Mouse (Mus musculus) heart, embryonic 11.5 days (tissue): ENCODE measurements around the gene March4. TPM values are rescaled to one million over a fixed set of nuclear protein-coding genes. Genes with fewer than 3 reads are reported as not detected.

ENCODE experiments used
- ATAC-seq: fragments of 200-750 bp; cut with Nextera tagmentation; replicated peaks from 2 replicates; pipeline ENCODE4 v1.8.0; 2017; ENCODE audit warnings: moderate library complexity; ENCODE audit not compliant: insufficient number of reproducible peaks, low FRiP score, low TSS enrichment
- H3K27ac ChIP-seq: fragments of 300-500 bp; sonication (generic); 2 replicates; pipeline ENCODE4 v1.5.1; 2014; ENCODE audit warnings: mild to moderate bottlenecking, low read depth, low read length
- H3K27me3 ChIP-seq: fragments of 300-500 bp; sonication (generic); 2 replicates; pipeline ENCODE4 v1.6.1; 2014; ENCODE audit warnings: mild to moderate bottlenecking, low read length, mixed read lengths; ENCODE audit not compliant: control insufficient read depth, insufficient read depth
- H3K36me3 ChIP-seq: fragments of 300-500 bp; sonication (generic); 2 replicates; pipeline ENCODE4 v1.6.1; 2014; ENCODE audit warnings: mild to moderate bottlenecking, low read length, moderate library complexity, mixed read lengths; ENCODE audit not compliant: control insufficient read depth, insufficient read depth
- H3K4me1 ChIP-seq: fragments of 300-500 bp; sonication (generic); 2 replicates; pipeline ENCODE4 v1.6.1; 2014; ENCODE audit warnings: low read length; ENCODE audit not compliant: control insufficient read depth, insufficient read depth
- H3K4me2 ChIP-seq: fragments of 300-500 bp; sonication (generic); 2 replicates; pipeline ENCODE4 v1.6.1; 2014; ENCODE audit warnings: mild to moderate bottlenecking, moderate library complexity
- H3K4me3 ChIP-seq: fragments of 300-500 bp; sonication (generic); 2 replicates; pipeline ENCODE4 v1.5.1; 2014; ENCODE audit warnings: low read depth, low read length
- H3K9ac ChIP-seq: fragments of 300-500 bp; sonication (generic); 2 replicates; pipeline ENCODE4 v1.6.1; 2014; ENCODE audit warnings: mild to moderate bottlenecking, low read depth, low read length, moderate library complexity
- H3K9me3 ChIP-seq: fragments of 300-500 bp; sonication (generic); replicated peaks from 2 replicates; pipeline ENCODE4 v1.6.1; 2016; ENCODE audit warnings: low read length; ENCODE audit not compliant: control insufficient read depth
- WGBS: fragments of 180-500 bp; shearing (Covaris S2); extraction: QIAGEN DNeasy Blood & Tissue Kit; methylation state at CpG from one replicate; pipeline ENCODE4 v1.1.7; 2014; ENCODE audit not compliant: insufficient replicate concordance; 5-methylcytosine and 5-hydroxymethylcytosine counted together
- polyA plus RNA-seq: library from polyadenylated mRNA; unstranded; fragments of >200 nt; fragmentation: Nextera tagmentation; extraction: Ambion mirVana; gene quantifications from 2 replicates; pipeline ENCODE4 v1.2.1, GENCODE M21; 2014

Gene March4
- polyA plus RNA-seq, 1 experiment from 2014 or later, result not detected

GRCm38 (mm10) chr1:72380544-72380943 lies 156.2 kb downstream of the March4 start:
- Histone ChIP-seq H3K4me1 (no peaks in the 10 kb centered on the region), H3K36me3 (no peaks in the 10 kb centered on the region), H3K27me3 (no peaks in the 10 kb centered on the region), H3K9me3 (no peaks in the 10 kb centered on the region), H3K9ac (no peak overlapping the region), H3K27ac (no peak overlapping the region), H3K4me3 (no peak overlapping the region), H3K4me2 (no peak overlapping the region)
- WGBS, result 93% methylated on average over 3 of the region's 3 CpGs
- ATAC-seq, result no peak

GRCm38 (mm10) chr1:72379752-72380353 lies 156.9 kb downstream of the March4 start:
- no peaks in the 10 kb centered on the region for H3K36me3 ChIP-seq
- no peaks in the 10 kb centered on the region for H3K4me1 ChIP-seq
- no peaks in the 10 kb centered on the region for H3K27me3 ChIP-seq
- no peak overlapping the region for H3K4me2 ChIP-seq
- H3K9me3 ChIP-seq, result no peaks in the 10 kb centered on the region
- H3K4me3 ChIP-seq, result no peak overlapping the region
- no peak overlapping the region for H3K27ac ChIP-seq
- H3K9ac ChIP-seq, result no peak overlapping the region
- WGBS, result 92% methylated on average over 11 of the region's 11 CpGs
- no peak for ATAC-seq

GRCm38 (mm10) chr1:72378151-72378550 lies 158.6 kb downstream of the March4 start:
- Histone ChIP-seq H3K27me3 (no peaks in the 10 kb centered on the region), H3K27ac (no peak overlapping the region), H3K4me2 (no peak overlapping the region), H3K9me3 (no peaks in the 10 kb centered on the region), H3K36me3 (no peaks in the 10 kb centered on the region), H3K9ac (no peak overlapping the region), H3K4me1 (no peaks in the 10 kb centered on the region), H3K4me3 (no peak overlapping the region)
- ATAC-seq, result no peak
- WGBS, result 91% methylated on average over 4 of the region's 4 CpGs

Other genes starting within 250 kb of the March4 start
- 23.7 and 24.5 TPM in 2 replicates for gene Xrcc5, start 229.5 kb downstream of the March4 start, polyA plus RNA-seq
- 17.9 and 21.6 TPM in 2 replicates for gene Smarcal1, start 46.3 kb upstream of the March4 start, polyA plus RNA-seq
- gene Ankar, start 163.6 kb upstream of the March4 start, polyA plus RNA-seq, result not detected in 2 replicates
- 1,187 and 1,254 TPM in 2 replicates for gene Rpl37a, start 174.4 kb upstream of the March4 start, polyA plus RNA-seq